Mouse (Mus musculus): ENCODE results near the gene Gm21586. TPM values are rescaled to one million over a fixed set of nuclear protein-coding genes. Genes with fewer than 3 reads are reported as not detected.

Gene Gm21586
- polyA plus RNA-seq (2014; fragmentation: Illumina TruSeq; extraction: RNeasy Lipid Tissue Mini Kit (QIAGEN cat#74804); ENCODE audit: low read depth, low replicate concordance) = not detected

DNA sequence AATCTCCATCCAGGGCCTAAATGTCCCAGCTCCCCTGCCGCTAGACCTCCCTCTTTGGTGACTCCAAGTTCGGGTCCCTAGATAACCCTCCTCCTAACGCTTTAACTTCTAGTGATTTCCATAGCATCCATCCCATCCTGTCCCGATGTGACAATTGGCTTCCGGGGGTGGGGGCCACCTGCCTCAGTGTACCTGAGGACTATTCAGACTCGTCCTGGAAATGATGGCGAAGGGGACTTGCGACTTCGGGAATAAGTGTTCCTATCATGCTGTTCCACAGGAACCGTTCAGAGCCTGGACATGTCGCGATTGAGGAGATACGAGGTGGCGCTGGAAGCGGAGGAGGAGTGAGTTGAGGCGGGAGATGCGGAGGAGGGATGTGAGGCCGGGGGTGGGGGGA, at the start of gene Gm21586:
Gene Gm21586, plus strand, starts transcription at position 301 of the 400 bp plus-strand sequence.

DNA sequence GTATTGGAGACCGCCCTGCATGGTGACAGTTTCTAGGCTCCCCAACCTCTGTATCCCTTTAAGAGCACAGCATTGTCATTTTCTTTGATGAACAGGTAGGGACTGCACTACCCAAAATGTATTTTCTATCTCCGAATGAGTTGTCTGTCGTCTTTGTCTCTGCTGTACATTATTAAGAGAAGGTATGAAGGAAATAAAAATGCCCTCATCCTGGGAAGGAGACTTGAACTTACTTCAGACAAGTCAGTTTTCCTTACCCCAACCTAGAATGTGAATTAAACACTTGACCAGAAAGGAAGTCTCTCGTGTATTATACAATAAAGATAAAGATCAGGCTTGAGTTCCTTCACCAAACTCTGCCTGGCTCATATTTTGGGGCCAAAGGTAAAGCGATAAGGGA, 27.3 kb downstream of the Gm21586 start, which contains the start of gene Gm2163:
Gene Gm2163, plus strand, starts transcription at position 301 of the 400 bp plus-strand sequence.

Other genes starting within 250 kb of the Gm21586 start
- gene Gm10600, start 198.7 kb upstream of the Gm21586 start, polyA plus RNA-seq (2014; fragmentation: Illumina TruSeq; extraction: RNeasy Lipid Tissue Mini Kit (QIAGEN cat#74804); ENCODE audit: low read depth, low replicate concordance) = 1.1 TPM
- not detected for gene Ccl21b, start 183.6 kb upstream of the Gm21586 start, polyA plus RNA-seq (2014; fragmentation: Illumina TruSeq; extraction: RNeasy Lipid Tissue Mini Kit (QIAGEN cat#74804); ENCODE audit: low read depth, low replicate concordance)
- not detected for gene Gm21953, start 145.1 kb upstream of the Gm21586 start, polyA plus RNA-seq (2014; fragmentation: Illumina TruSeq; extraction: RNeasy Lipid Tissue Mini Kit (QIAGEN cat#74804); ENCODE audit: low read depth, low replicate concordance)
- not detected for gene Fam205a3, start 121.0 kb upstream of the Gm21586 start, polyA plus RNA-seq (2014; fragmentation: Illumina TruSeq; extraction: RNeasy Lipid Tissue Mini Kit (QIAGEN cat#74804); ENCODE audit: low read depth, low replicate concordance)
- 0.82 TPM for gene Gm2163, start 27.4 kb downstream of the Gm21586 start, polyA plus RNA-seq (2014; fragmentation: Illumina TruSeq; extraction: RNeasy Lipid Tissue Mini Kit (QIAGEN cat#74804); ENCODE audit: low read depth, low replicate concordance)
- gene Fam205a2, start 88.8 kb downstream of the Gm21586 start, polyA plus RNA-seq (2014; fragmentation: Illumina TruSeq; extraction: RNeasy Lipid Tissue Mini Kit (QIAGEN cat#74804); ENCODE audit: low read depth, low replicate concordance) = not detected
- not detected for gene Gm10591, start 172.8 kb downstream of the Gm21586 start, polyA plus RNA-seq (2014; fragmentation: Illumina TruSeq; extraction: RNeasy Lipid Tissue Mini Kit (QIAGEN cat#74804); ENCODE audit: low read depth, low replicate concordance)
- not detected for gene Gm2564, start 190.3 kb downstream of the Gm21586 start, polyA plus RNA-seq (2014; fragmentation: Illumina TruSeq; extraction: RNeasy Lipid Tissue Mini Kit (QIAGEN cat#74804); ENCODE audit: low read depth, low replicate concordance)
- 3.7 TPM for gene Ccl27b, start 215.9 kb downstream of the Gm21586 start, polyA plus RNA-seq (2014; fragmentation: Illumina TruSeq; extraction: RNeasy Lipid Tissue Mini Kit (QIAGEN cat#74804); ENCODE audit: low read depth, low replicate concordance)
- gene Il11ra2, start 222.5 kb downstream of the Gm21586 start, polyA plus RNA-seq (2014; fragmentation: Illumina TruSeq; extraction: RNeasy Lipid Tissue Mini Kit (QIAGEN cat#74804); ENCODE audit: low read depth, low replicate concordance) = not detected